Mouse (Mus musculus) macrophage (primary cell): ENCODE data around the gene Rspry1. TPM values are rescaled to one million over a fixed set of nuclear protein-coding genes. Genes with fewer than 3 reads are reported as not detected.

Experiments
- H3K27ac ChIP-seq: fragments of 350-480 bp; formaldehyde crosslinking; 2 replicates; pipeline ENCODE4 v1.9.0; 2021
- H3K36me3 ChIP-seq: fragments of 350-480 bp; formaldehyde crosslinking; 2 replicates; pipeline ENCODE4 v1.9.0; 2021; ENCODE audit errors: inconsistent target
- H3K4me3 ChIP-seq: fragments of 350-480 bp; formaldehyde crosslinking; 2 replicates; pipeline ENCODE4 v1.9.0; 2021; ENCODE audit errors: inconsistent target
- H3K79me2 ChIP-seq: fragments of 350-480 bp; formaldehyde crosslinking; 2 replicates; pipeline ENCODE4 v1.9.0; 2021; ENCODE audit errors: inconsistent target
- WGBS: methylation state at CpG from one replicate; pipeline ENCODE4 v1.1.7; 2026; ENCODE audit warnings: inconsistent platforms; ENCODE audit not compliant: missing documents; 5-methylcytosine and 5-hydroxymethylcytosine counted together
- polyA plus RNA-seq: library from polyadenylated mRNA; stranded (reverse); fragments of 250-400 nt; gene quantifications from 3 replicates; pipeline ENCODE4 v1.2.4, GENCODE M21; 2018; ENCODE audit warnings: inconsistent platforms

The Rspry1 gene
- polyA plus RNA-seq, 1 experiment from 2014 or later = 18.7 TPM

DNA sequence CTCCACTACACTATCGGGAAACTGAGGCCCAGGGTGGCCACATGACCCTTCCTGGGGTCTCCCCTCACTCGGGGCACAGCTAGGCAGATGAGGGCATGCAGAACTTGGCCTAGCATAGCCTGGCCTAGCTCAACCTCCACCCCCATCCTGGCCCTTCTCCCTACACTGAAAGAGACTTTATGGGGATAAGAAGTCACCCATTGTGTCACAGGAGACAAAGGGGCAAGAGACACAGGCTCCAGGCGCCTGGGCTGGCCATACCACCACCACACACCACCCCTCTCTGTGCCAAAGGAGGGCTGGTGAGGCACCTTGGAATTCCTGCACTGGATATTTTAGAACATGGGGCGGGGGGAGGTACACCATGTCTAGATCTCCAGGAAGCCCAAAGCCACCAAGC lies 82.5 kb downstream of the Rspry1 start:
- WGBS = 91% methylated on average over 4 of the region's 4 CpGs
- H3K4me3 ChIP-seq = no peak overlapping the region
- H3K27ac ChIP-seq = no peak overlapping the region
- no peaks in the 10 kb centered on the region for H3K36me3 ChIP-seq
- no peaks in the 10 kb centered on the region for H3K79me2 ChIP-seq

DNA sequence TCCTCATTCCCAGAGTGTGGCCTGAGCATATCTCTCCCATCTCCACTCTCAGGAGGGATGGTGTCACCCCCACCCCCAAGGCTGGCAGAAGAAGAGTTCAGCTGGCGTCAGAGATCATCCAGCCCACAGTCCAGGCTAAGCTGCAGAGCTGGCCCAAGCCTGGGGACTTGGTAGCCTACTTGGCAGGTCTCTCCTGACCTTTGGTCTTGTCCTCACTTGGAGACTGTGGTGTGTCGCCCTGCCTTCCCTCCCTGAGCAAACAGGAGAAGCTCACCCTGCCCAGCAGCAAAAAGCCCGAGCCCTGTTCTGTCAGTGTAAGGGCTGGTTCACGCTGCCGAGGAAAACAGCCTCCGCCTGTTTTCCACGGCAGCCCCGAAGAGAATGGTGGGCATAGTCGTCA lies 84.2 kb downstream of the Rspry1 start:
- H3K27ac ChIP-seq = no peak overlapping the region
- no peaks in the 10 kb centered on the region for H3K79me2 ChIP-seq
- 88% methylated on average over 9 of the region's 9 CpGs for WGBS
- H3K4me3 ChIP-seq = no peak overlapping the region
- no peaks in the 10 kb centered on the region for H3K36me3 ChIP-seq

DNA sequence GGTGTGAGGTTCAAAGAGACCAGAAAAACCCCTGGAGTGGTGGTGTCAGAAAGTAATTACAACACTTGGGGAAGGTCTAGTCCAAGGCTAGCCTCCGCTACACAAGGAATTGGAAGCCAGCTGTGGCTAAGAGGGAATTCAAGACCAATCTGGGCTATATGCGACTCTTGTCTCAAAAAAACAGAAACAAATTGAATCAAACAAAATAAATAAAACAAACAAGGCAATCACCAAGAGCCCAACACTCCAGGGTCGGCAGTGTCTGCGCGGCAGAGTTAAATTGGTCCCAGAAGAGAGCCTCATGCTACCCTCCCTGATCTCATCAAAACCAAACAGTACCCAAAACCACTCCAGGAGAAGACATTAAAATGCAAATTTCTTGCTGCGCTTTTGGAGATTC lies 93.0 kb downstream of the Rspry1 start:
- Histone ChIP-seq H3K36me3 (no peaks in the 10 kb centered on the region), H3K4me3 (no peak overlapping the region), H3K79me2 (no peaks in the 10 kb centered on the region), H3K27ac (no peak overlapping the region)
- 23% methylated on average over 6 of the region's 6 CpGs for WGBS

DNA sequence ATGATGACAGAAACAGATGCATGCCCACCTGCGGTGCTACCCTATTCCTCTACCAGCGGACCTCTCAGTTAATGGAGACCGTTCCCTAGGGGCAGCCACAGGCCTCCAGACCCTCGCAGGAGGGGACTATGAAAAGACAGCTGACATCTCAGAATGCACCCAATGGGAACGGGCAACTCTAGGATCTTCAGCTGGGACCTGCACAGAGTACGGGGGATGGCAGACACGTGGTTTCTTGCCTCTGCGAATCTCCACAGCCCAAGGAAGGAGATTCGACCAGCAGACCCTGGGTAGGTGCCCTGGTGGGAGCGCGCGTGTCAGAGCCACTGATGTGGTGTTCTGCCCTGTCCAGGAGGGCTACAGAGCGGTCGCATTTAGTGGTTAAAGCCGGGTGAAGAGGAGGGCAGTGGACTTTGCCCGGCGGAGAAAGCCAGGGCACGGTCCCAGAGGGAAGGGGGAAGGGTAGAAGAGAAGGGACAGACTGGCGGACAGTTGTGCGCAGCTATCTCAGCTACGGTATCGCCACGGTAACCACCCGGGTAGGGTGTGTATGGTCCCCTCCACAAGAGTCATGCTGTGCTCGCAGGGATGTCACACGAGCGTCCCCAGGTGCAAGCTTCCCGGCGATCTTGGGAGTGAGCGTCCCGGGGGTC lies 93.7 kb downstream of the Rspry1 start:
- H3K79me2 ChIP-seq = no peaks in the 10 kb centered on the region
- H3K36me3 ChIP-seq = no peaks in the 10 kb centered on the region
- no peak overlapping the region for H3K27ac ChIP-seq
- WGBS = 5% methylated on average over 31 of the region's 31 CpGs
- no peak overlapping the region for H3K4me3 ChIP-seq

DNA sequence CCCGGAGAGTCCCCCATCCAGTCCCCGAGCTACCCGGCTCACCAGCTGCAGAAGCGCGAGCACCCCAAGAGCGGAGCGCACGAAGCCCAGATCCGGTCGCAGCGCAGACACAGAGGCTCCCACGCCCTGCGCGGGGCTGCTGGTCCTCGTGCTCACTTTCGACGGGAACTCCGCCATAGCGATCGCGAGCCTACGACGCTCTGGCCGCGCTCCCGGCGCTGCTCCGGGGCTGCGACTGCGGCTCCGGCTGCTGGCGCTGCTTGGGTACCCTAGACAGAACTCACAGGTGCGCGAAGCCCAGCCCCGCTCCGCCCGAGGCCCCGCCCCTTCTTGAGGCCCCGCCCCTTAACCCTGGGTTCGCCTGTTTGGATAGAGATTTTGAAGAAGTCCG lies 94.3 kb downstream of the Rspry1 start, which contains the start of gene Pllp:
Pllp (minus strand) TSS at position 285 of the 391 bp plus-strand sequence.
- 3% methylated on average over 41 of the region's 41 CpGs for WGBS
- H3K36me3 ChIP-seq = no peaks in the 10 kb centered on the region
- H3K79me2 ChIP-seq = no peaks in the 10 kb centered on the region
- H3K4me3 ChIP-seq = no peak within 1 kb of the TSS
- no peak within 1 kb of the TSS for H3K27ac ChIP-seq

DNA sequence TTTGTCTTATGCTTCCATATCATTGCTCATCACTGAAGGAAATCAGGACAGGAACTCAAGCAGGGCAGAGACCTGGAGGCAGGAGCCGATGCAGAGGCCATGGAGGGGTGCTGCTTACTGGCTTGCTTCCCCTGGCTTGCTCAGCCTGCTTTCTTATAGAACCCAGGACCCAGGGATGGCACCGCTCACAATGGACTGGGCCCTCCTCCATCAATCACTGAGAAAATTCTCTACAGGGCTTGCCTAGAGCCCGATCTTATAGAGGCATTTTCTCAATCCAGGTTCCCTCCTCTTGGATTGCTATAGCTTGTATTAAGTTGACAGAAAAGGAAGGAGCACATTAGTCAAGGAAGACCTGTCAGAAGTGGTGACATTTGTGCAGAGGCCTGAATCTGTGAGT lies 94.8 kb downstream of the Rspry1 start:
- Histone ChIP-seq H3K79me2 (no peaks in the 10 kb centered on the region), H3K36me3 (no peaks in the 10 kb centered on the region), H3K27ac (no peak overlapping the region), H3K4me3 (no peak overlapping the region)
- WGBS = 58% methylated on average over 3 of the region's 3 CpGs

DNA sequence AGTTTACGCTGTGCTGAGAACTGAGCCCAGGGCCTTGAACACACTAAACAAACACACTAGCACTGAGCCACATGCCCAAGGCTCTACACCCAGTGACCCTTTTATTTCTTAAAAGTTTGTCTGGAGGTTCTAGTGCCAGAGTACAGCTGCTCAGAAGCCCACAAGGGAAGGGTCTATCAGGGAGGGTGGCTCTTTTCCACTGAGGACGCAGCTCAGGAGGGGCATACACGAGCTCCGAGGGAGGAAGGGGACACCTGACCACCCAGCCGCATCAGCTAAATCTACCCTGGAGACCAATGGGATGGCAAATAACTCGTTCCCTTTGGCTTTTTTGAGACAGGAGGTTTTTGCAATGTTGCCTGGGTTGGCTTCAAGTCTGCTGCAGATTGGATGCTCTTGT lies 96.2 kb downstream of the Rspry1 start:
- whole genome bisulfite sequencing = 91% methylated on average over 6 of the region's 6 CpGs
- Histone ChIP-seq H3K27ac (no peak overlapping the region), H3K36me3 (no peaks in the 10 kb centered on the region), H3K4me3 (no peak overlapping the region), H3K79me2 (no peaks in the 10 kb centered on the region)

DNA sequence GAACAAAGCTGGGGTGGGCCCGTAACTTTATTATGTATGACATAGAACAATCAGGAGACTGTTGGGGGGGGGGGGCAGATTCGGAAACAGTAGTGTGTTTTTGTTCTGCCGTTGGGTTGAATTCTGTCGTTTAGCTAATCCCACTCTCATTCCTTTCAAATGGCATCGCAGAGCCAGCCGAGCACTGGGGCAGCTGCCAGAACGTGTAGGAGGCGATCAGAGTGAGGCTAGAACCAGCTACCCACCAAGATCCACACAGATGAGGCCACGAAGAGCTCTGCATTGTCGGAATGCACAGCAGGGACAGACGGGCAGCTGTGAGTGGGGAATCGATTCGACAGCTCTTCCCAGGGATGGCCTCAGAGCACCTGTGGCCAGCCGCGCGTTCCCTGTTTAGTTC lies 97.6 kb downstream of the Rspry1 start:
- no peak overlapping the region for H3K27ac ChIP-seq
- H3K79me2 ChIP-seq = no peaks in the 10 kb centered on the region
- no peak overlapping the region for H3K4me3 ChIP-seq
- H3K36me3 ChIP-seq = no peaks in the 10 kb centered on the region
- WGBS = 92% methylated on average over 16 of the region's 16 CpGs

DNA sequence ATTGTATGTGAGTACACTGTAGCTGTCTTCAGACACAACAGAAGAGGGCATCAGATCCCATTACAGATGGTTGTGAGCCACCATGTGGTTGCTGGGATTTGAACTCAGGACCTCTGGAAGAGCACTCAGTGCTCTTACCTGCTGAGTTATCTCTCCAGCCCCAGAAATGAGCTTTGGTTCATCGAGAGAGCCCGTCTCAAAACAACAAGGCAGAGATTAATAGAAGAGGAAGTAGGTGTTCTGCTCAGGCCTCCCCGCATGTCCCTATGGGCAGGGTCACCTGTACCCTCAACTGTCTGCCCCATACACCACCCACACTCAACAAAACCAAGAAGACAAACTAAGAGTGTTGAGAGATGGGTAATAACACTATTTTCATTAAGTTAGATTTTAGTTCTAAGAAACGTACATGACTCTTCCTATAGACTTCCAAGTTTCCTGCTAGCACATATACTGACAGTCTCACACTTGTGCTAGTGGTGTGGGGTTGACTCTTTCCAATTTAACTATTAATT lies 98.7 kb downstream of the Rspry1 start:
- 57% methylated on average over 4 of the region's 4 CpGs for WGBS
- Histone ChIP-seq H3K79me2 (no peaks in the 10 kb centered on the region), H3K36me3 (no peaks in the 10 kb centered on the region), H3K4me3 (no peak overlapping the region), H3K27ac (no peak overlapping the region)

DNA sequence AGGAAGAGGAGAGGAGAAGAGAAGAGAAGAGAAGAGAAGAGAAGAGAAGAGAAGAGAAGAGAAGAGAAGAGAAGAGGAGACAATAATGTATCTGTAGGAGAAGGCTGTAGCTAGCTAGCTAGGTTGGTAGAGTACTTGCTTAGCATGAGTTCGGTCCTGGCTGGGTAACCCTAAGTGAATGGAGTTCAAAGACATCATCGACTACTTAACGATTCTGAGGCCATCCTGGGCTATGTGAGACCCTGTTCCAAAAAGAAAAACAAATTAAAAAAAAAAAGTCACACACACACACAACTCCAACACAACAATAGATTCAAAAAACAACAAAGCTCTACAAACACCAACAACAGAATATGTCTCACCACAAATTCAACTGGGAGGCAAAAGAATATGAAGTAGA lies 100.4 kb downstream of the Rspry1 start:
- 81% methylated on average over 3 of the region's 3 CpGs for WGBS
- Histone ChIP-seq H3K27ac (no peak overlapping the region), H3K36me3 (no peaks in the 10 kb centered on the region), H3K79me2 (no peaks in the 10 kb centered on the region), H3K4me3 (no peak overlapping the region)

DNA sequence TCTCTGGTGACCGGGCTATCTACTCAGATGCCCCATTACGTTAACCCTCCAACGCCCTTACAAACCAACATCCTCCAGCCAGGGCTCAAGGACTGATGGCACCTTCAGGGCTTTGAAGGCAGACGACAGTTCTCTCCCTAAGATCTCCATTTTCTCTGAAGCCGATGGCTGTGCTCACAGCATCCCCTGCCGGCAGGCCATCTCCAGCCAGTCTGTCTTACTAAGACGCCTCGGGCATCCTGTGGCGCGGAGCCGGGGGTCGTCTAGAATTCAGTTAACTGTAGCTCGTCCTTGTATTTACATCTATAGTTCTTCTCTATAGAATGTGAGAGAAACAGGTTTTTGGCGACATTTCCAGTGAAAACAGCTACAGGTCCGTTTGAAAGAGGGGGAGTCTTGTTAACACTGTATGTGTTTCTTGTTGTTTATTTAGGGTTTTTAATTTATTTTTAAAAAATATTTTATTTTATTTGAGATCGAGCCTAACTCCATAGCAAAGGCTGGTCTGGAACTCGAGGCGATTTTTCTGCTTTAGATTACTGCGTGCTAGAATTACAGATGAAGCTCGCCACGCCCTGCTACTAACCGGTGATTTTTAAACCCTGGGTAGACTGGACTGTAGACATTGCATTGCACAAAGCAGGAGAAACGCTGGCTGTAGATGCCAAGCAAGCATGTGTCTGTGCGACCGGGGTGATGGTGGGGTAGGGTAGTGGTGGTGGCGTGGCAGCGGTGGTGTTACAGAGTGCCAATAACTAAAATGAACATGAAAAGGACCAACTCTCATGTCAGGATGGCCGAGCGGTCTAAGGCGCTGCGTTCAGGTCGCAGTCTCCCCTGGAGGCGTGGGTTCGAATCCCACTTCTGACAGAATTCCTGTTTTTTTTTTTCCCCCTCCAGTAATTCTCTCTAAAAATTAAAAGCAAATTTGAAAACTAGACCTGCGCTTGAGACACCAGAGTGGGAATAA lies 101.4 kb downstream of the Rspry1 start:
- WGBS = under 1% methylated on average over 35 of the region's 35 CpGs
- Histone ChIP-seq H3K27ac (no peak overlapping the region), H3K4me3 (peak overlapping the region; percentile 65), H3K36me3 (no peaks in the 10 kb centered on the region), H3K79me2 (no peaks in the 10 kb centered on the region)

DNA sequence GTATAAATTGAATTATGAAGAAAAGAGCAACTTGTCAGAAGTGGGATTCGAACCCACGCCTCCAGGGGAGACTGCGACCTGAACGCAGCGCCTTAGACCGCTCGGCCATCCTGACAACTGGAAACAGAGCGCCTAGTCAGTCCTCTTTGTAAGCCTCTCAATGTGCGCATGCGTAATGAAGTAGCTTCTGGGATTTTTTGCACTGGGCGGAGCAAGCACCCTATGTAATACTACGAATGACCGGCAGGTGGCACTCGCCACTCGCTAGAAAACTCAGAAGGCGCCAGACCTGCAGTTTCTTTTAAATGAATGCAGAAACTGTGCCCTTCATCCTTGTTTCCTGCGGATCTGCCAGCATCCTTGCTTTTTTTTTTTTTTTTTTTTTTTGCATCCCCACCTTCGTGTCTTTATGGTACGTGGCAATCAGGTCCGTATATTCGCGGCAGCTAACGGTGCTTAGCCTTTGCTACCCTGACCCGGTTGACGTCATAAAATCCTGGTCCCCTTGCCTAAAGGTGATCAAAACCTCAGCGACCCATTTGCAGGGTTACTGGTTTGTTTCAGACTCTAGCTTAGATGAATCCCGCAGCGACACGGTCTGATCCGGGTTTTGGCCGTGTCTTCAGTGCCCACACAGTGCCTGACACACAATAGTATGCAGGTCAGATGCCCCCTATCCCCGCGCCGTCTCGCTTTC lies 102.4 kb downstream of the Rspry1 start:
- H3K79me2 ChIP-seq = no peaks in the 10 kb centered on the region
- H3K36me3 ChIP-seq = no peaks in the 10 kb centered on the region
- peak overlapping the region; percentile 65 for H3K4me3 ChIP-seq
- 2% methylated on average over 35 of the region's 35 CpGs for WGBS
- no peak overlapping the region for H3K27ac ChIP-seq

DNA sequence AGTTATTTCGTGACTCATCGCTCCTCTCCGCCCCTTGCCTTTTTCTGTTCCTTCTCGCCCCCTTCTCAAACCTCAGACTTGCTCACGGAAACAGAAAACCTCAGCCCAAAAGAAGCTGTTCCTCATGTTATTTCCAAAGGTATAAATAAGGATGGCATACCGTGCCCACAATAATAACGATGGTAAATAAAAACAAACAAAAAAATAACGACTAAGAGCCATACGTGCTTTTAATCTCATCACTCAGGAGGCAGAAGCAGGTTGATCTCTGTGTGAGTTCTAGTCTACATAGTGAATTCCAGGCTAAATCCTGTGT lies 102.9 kb downstream of the Rspry1 start:
- Histone ChIP-seq H3K4me3 (peak overlapping the region; percentile 32), H3K27ac (no peak overlapping the region), H3K79me2 (no peaks in the 10 kb centered on the region), H3K36me3 (no peaks in the 10 kb centered on the region)
- WGBS = 9% methylated on average over 9 of the region's 9 CpGs

DNA sequence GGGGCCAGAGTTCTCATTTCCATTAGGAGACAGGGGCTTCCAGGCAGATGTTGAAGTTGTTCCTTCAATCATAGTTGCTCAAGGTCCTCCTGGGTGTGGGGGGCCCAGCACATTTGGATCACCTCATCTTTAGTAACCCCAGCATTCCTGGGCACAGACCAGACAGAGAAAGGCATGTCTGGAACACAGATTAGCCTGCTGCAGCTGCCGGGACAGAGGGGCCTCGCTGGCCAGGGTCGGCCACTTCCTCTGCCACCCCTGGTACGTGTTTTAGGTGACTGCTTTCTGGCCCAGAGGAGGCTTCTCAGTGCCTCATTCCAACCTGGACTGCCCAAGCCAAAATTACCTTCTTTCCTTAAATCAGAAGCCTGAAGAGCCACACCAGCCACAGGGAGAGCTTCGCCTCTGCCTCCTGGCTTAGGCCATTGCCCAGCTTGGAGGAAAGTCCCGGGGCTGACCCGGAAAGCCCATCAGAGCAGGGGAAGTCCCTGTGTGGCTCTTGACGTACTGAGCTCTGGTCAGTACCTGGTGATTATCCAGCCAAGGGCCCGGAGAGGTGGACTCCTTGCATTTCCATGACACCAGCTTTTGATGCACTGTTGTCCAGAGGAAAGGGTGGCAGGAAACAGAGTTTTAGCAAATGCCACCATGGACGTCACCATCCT lies 104.0 kb downstream of the Rspry1 start:
- Histone ChIP-seq H3K36me3 (no peaks in the 10 kb centered on the region), H3K79me2 (no peaks in the 10 kb centered on the region), H3K27ac (no peak overlapping the region), H3K4me3 (no peak overlapping the region)
- WGBS = 90% methylated on average over 10 of the region's 10 CpGs
